Mouse (Mus musculus): Measurements from ENCODE around the gene 4930562C15Rik.

- TF ChIP-seq CTCF (IDR thresholded peaks at IDR 0.05; ENCODE audit: insufficient read depth, low read length), result no peak
- no peak for TF ChIP-seq POLR2A (IDR thresholded peaks at IDR 0.05; ENCODE audit: borderline replicate concordance, extremely low read depth, low read depth, low read length)
Measured at GRCm38 (mm10) chr16:4879101-4879707, 44.0 kb downstream of the 4930562C15Rik start.

Data from lung, adult 2 months (tissue).